Mouse (Mus musculus) cerebellum, postnatal 14 days (tissue): ENCODE measurements around the gene Fbxo9.

ENCODE experiments used
- DNase-seq, 2 experiments: peaks; one replicate each; pipeline ENCODE4 v3.0.0; 2021; ENCODE audit warnings: mixed read lengths in 2 of 2

Gene Fbxo9

DNA sequence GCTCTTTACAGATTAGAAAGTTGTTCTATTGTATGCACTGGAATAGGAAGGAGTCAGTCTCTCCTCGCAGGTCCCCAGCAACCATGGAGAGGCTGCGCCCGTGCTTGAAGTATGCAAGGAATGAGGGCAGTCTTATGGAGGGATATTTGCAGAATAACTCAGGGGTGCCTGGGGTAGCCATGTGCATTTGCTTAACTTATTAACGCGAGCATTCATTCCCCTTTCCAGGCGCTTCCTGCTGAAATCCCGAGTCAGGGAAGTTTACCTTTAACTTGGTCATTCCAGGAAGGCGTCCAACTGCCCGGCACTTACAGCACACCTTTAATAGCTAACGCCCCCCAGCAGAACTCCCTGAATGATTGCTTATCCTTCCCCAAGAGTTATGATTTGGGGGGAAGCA lies 44.7 kb downstream of the Fbxo9 start:
- DNase-seq = no peak

DNA sequence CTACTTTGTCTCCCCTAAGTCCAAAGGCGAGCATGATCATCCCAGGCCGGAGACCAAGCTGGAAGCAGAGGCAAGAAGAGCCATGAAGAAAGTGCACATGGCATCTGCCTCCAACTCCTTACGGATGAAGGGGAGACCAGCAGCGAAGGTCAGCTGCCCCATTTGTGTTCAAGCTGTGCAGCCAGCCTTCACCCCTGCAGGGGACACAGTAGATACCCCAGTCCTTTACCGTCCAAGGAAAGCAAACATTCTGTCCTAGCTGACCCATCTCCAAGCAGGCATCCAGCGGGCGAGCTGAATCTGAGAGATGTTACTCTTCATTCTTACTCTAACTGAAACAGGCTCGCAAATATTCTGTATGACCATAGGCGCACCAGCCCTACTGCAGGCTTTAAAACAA lies 46.5 kb downstream of the Fbxo9 start:
- DNase-seq = no peak

DNA sequence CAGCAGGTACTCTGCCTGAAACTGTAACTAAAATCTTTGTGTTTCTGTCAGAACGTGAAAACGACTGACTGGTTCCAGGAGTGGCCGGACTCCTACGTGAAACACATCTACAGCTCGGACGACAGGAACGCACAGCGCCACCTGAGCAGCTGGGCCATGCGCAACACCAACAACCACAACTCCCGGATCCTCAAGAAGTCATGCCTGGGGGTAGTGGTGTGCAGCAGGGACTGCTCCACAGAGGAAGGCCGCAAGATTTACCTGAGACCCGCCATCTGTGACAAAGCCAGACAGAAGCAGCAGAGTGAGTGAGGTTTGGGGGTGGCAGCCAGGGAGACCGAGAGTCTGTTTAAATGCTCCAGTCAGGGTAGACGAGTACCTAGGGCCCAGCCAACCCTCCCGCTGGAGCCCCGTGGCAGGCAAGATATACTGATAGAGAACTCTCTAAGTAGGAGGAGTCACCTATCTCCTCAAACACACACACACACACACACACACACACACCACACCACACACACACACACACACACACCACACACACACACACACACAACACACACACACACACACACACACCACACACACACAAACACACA lies 49.2 kb downstream of the Fbxo9 start:
- DNase-seq = no peak

DNA sequence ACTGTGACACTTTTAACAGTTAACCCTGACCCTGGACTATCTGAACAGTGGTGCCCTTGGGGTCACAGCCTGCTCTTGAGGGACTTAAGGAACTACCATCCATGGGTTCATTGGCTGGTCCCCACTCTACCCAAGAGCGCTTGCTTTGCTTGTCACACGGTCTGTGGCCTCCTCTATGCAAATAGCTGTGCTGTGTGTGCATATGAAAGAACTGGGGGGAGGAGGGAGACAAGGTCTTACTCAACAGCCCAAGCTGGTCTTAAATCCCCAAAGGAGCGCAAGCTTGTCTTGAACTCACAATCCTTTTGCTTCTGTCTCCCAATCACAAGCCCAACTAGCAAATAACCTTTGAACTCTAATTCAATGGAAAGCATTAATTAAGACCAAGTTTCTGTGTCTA lies 54.6 kb downstream of the Fbxo9 start:
- DNase-seq = no peak

DNA sequence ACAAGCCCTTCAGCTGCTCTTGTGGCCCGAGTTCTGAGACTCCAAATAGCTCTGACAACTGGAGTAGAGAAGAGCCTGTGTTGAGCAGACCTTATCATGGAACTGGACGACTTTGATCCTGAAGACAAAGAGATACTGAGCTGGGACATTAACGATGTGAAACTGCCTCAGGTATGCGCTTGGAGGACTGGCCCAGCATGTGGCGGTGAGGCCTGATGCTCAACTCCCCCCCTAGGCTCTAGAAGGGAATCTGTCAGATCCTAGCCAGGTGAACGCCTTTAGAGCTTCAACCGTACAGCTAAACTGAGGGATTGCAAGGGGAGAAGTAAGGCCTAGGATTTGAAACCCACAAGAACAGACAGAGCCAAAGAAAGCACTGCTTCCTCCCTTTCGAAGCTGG lies 55.0 kb downstream of the Fbxo9 start:
- no peak for DNase-seq

DNA sequence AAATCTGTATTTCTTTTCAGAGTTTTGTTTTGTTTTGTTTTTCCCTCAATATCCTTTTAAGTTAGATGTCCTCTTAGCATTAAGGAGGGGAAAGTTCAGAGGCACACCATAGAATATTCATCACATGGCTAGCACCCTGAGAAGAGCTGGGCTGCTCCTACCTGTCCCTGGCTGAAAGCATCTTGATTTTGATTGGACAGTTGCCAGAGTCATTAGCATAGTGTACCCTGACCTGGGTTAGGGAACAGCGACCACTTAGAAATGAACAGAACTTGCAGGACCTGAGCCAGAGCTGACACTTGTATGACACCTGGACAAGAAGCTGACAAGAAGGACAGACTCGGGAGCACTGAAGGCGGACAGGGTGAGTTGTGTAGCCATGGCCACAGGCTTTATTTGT lies 57.2 kb downstream of the Fbxo9 start, which contains the start of gene Gcm1:
Gene Gcm1 (plus strand): TSS at position 248 of the 400 bp plus-strand sequence.
- DNase-seq = no peak

DNA sequence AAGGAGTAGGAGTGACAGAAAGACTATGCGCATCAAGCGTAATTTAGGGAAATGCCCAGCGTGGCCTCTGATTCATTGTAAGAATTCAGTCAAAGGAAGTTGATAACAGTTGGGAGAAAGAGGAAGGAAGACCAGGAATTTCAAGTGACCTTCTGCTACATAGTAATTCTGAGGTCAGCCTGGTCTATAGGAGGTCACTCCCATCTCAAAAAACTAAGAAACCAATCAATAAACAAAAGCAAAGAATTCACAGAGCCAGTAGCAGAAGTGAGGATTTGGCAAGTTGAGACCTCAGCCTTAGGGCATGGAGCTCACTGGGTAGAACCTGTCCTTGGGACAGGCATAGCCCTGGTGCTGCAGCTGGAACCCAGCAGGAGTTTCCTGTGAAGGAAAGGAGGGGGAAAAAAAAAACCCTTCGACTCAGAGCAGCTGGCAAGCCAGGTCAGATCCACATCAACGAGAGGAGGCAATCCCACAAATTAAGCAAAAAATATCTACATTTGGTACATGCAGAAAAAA lies 58.4 kb downstream of the Fbxo9 start:
- no peak for DNase-seq

DNA sequence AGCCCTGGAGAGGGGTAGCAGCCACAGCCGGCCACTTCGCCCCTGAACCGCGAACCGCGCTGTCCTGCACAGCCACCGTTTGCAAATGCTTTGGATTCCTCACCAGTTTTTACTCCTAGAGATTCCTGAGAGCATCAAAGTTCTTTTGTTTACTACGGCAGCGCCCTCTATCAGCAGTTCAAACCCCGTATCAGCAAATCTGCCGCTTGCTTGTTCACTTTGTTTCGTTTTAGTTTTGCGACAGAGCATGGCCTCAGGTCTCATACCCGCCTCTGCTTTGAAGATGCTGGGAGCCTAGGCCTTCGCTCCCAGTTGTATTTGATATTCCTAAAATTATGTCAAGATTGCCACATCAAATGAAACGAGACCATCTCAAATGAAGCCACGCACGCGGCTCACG lies 62.1 kb downstream of the Fbxo9 start:
- no peak for DNase-seq

DNA sequence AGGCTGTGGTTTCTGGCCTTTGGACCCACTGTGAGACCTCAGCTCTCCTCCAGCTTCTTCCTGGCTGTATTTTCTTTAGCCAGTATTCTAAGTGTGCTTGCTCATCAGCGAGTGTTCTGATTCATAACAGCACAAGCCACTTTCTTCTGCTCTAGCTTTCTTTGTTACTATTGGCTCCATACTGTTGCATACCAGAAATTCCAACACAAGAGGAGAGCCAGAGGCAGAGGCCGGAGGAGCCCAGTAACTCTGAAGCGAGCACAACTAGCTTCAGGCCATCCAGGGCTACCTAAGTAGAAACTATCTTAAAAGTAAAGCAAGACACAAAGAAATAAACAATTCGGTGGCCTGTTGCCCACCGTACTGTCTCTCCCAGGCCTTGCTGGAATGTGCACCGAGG lies 63.7 kb downstream of the Fbxo9 start:
- no peak for DNase-seq

DNA sequence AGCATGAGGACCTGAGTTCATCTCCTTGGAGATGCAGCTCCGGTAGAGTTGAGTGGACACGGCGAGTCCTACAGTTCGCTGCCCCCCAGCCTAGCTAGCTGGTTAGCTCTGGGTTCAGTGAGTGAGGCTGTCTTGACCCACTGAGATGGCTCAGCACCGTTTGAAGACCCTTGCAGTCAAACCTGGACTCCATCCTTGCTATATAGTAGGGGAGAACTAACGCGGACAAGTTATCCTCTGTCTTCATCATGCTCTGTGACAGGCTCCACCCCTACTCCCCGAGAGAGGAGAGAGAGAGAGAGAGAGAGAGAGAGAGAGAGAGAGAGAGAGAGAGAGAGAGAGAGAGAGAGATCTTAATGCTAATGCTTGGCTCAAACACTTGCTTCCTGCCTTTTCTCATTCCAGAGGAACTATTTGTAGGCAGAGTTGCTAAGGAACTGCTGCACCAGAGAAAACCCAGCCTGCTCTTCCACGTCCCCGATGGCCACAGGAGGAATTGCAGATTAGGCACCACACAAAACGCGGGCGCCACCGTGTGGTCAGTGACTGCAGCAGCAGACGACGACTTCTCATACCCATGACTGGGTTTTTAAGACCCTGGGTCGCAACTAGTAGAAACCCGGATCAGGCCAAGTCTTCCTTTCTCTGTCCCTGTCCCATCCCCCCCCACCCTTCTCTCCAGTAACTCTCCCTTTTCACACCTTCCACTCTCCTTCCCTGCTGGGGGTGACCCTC lies 69.9 kb downstream of the Fbxo9 start:
- peak; percentile 74 to 81 for DNase-seq

DNA sequence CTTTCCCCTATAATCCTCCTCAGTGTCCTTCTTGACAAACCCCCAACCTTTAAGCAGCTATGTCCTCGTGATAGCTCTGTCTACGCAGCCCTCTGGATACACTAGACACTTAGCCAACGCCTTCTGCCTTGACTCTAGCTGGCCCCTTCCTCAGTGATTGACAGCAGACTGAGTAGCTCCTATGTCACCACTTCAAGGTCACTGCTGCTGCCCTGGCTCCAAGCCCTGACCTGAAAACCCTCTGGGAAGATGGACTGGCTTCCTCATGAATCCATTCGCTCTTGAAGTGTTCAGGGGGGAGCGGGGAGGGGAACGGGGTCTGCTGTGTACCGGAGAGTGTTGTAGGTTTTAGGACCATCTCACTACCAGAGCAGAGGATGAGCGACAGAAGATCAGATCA lies 73.0 kb downstream of the Fbxo9 start:
- DNase-seq = no peak

DNA sequence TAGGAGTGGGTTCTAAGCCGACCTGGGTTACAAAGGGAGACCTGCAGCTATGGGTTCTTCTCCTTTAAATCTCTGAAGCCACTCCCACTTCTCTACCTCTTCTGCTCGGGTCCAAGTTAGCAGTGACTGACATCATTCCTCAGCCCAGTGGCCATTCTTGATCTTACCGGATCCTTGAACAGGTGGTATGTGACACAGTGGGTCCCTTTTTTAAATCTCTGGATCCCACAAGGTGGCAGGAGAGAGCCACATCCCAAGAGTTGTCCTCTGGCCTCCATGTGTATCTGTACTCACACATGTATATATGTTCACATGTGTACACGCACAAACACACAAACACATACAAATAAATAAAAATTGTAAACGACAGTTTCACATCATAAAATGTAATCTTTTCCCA lies 73.6 kb downstream of the Fbxo9 start:
- no peak for DNase-seq

DNA sequence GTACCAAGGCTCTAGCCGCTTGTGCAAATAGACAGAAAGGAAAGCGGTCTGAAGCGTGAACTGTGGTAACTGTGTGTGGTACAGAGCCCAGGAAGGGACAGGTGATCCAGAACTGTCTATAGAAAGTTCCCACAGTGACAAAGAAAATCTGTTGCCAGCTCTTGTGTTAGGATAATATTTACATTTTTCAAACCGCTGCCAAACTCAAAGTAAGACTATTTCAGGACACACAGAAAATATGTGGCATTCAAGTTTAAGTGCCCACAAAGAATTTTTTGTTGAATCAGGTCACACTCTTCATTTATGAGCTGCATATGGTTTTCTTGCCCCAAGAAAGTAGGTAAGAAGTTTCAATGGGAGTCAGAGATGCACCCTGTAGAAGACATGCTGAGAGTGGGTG lies 75.9 kb downstream of the Fbxo9 start:
- DNase-seq = no peak
